Comparison of ENCODE assay signal across 24 mouse cellular contexts in genomic region chr4:139441806-139442205, GRCm38 (mm10).
DNase-seq lines count a peak whose midpoint lies in the region; ATAC-seq lines count a peak whose summit lies in the region.
"Had no signal": no experiment of that assay in that cellular context is flagged by ENCODE, and none has a peak within 500 bp of the region (broad histone marks: within the 10 kb centered on the region; RNA-seq: fewer than 3 reads in every experiment).

No protein-coding gene starts in this region.

- H3K4me1 ChIP-seq in lung, embryonic 15.5 days, result 0 out of 2 replicates have a peak, but pooled peaks cover 2% of the 10 kb centered on the region
- H3K4me1 ChIP-seq: heart, embryonic 13.5 days had no signal

- no peak overlapping the region for H3K4me2 ChIP-seq in lung, embryonic 15.5 days
- H3K4me2 ChIP-seq: heart, embryonic 13.5 days; hindbrain, embryonic 14.5 days; midbrain, embryonic 11.5 days had no signal

- H3K27ac ChIP-seq in lung, embryonic 15.5 days, result no peak overlapping the region
- H3K27ac ChIP-seq: heart, embryonic 13.5 days; hindbrain, embryonic 14.5 days; liver, embryonic 14.5 days had no signal

- H3K36me3 ChIP-seq in lung, embryonic 15.5 days, result peaks cover 94% of the 10 kb centered on the region

- peak; percentile 44; the same call in 1 of the 2 replicates for ATAC-seq in lung, embryonic 15.5 days (ENCODE audit: borderline replicate concordance, extremely low read depth, low FRiP score, low TSS enrichment)
- ATAC-seq: forebrain, postnatal 0 days; midbrain, embryonic 16.5 days had no signal

- H3K9me3 ChIP-seq in lung, embryonic 15.5 days, result no peaks in the 10 kb centered on the region
- H3K9me3 ChIP-seq: G1E; heart, embryonic 13.5 days had no signal

- H3K27me3 ChIP-seq in lung, embryonic 15.5 days, result no peaks in the 10 kb centered on the region
- H3K27me3 ChIP-seq: heart, embryonic 13.5 days; Patski had no signal

- WGBS in lung, embryonic 15.5 days, result 80% methylated on average over 4 of the region's 4 CpGs

- no peak overlapping the region for H3K9ac ChIP-seq in lung, embryonic 15.5 days
- H3K9ac ChIP-seq: forebrain, postnatal 0 days; heart, embryonic 13.5 days; hindbrain, embryonic 14.5 days; liver, embryonic 14.5 days had no signal

- H3K4me3 ChIP-seq in lung, embryonic 15.5 days, result no peak overlapping the region
- H3K4me3 ChIP-seq: erythroblast, embryonic 14.5 days; heart, embryonic 13.5 days had no signal

- DNase-seq in adrenal gland, adult 8-10 months, result peak; percentile 20
- no peak for DNase-seq in adrenal gland, adult 18-20 months (ENCODE audit: low spot score in 2 of 2)
- DNase-seq in lung, postnatal 14 days, result no peak
- peak; percentile 79 for DNase-seq in Muller cell, postnatal 12 days (ENCODE audit: inconsistent ontology term)
- DNase-seq in adrenal gland, postnatal 25 days, result peak; percentile 22
- no peak for DNase-seq in thymus, postnatal 14 days
- no peak for DNase-seq in urinary bladder, postnatal 14 days (ENCODE audit: low spot score)
- DNase-seq: forebrain, postnatal 0 days; heart, postnatal 10 days; kidney, adult 11 months; kidney, postnatal 14 days; layer of hippocampus, adult 9-11 months; liver; lung, adult 2 months; right cerebral cortex, postnatal 14 days had no signal

Comparison
In these comparisons a context has a peak if more than half of its experiments do, and no peak if none do; other contexts are left out.
1. DNase-seq: peak in adrenal gland, adult 8-10 months (single experiment), Muller cell, postnatal 12 days (single experiment) and adrenal gland, postnatal 25 days (single experiment); none in adrenal gland, adult 18-20 months (0 of 2), lung, postnatal 14 days (single experiment), thymus, postnatal 14 days (single experiment) and urinary bladder, postnatal 14 days (single experiment).